Comparison of ENCODE assay signal across 9 mouse cellular contexts in the genomic region with DNA sequence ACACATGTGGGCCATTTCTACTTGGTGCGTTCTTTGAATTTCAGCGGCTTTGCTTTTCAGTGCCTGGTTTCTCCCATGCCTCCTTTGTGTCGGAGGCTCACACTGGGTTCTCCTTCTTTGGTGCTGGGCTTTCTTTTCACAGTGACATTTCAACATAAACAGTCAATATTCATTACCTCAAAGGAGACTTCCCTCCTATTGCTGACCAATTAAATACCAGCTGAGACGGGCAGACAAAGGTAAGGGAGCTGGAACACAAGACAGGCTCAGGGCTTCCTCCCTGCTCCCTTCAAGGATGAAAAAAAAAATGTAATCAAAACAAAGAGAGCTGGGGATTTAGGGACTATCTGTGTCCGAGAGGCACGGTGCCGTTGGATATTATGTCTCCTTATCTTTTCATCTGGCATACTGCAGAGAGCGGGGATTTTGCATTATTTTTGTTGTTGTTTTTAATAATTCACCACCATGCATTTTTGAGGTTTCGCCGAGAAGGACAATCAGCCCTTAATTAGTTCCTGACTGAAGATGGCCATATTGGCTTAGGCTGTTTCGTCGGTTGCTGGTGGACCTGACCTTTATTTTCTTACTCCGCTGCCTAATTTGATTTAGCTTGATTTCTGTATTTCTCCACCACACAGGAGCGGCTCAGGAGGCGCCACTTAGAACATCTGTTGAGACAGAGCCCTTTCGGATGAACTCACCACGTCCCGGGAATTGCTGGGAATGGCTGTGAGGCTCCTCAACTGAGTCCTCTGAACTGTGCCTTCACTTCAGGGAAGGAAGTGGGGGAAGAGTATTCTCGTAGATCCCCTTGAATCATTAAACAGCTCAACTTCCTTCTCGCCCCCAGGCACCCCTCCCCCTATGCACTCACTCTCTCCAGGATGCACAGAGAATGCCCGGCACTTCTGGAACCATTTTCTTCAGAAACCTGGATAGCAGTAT.
DNase-seq lines count a peak whose midpoint lies in the region; ATAC-seq and TF ChIP-seq lines count a peak whose summit lies in the region.
"Had no signal": no experiment of that assay in that cellular context is flagged by ENCODE, and none has a peak within 500 bp of the region (broad histone marks: within the 10 kb centered on the region; RNA-seq: fewer than 3 reads in every experiment).

No protein-coding gene starts in this region.

- WGBS in heart, embryonic 10.5 days: 16% methylated on average over 21 of the region's 21 CpGs
- 17% methylated on average over 21 of the region's 21 CpGs for WGBS in heart, adult 2 months
- 4% methylated on average over 21 of the region's 21 CpGs for WGBS in hindbrain, embryonic 12.5 days
- WGBS in midbrain, embryonic 11.5 days: 3% methylated on average over 21 of the region's 21 CpGs

- TF ChIP-seq EP300 in heart, adult 2 months (IDR thresholded peaks at IDR 0.05; ENCODE audit: insufficient read depth, low read depth, low read length): no peak

- peak; percentile 54; the same call in 1 of the 2 replicates for ATAC-seq in hindbrain, embryonic 12.5 days (ENCODE audit: low FRiP score)
- ATAC-seq in midbrain, embryonic 11.5 days (ENCODE audit: low FRiP score): peak; percentile 64

- no peaks in the 10 kb centered on the region for H3K79me2 ChIP-seq in heart, adult 2 months (replicated peaks; ENCODE audit: control insufficient read depth, insufficient read depth, low read length)

- no peaks in the 10 kb centered on the region for H3K36me3 ChIP-seq in heart, embryonic 10.5 days
- H3K36me3 ChIP-seq in heart, adult 2 months (ENCODE audit: control insufficient read depth, insufficient read depth, low read length): no peaks in the 10 kb centered on the region
- no peaks in the 10 kb centered on the region for H3K36me3 ChIP-seq in hindbrain, embryonic 12.5 days
- H3K36me3 ChIP-seq in midbrain, embryonic 11.5 days (ENCODE audit: control insufficient read depth, insufficient read depth, low read length): no peaks in the 10 kb centered on the region

- peak overlapping the region; percentile 53 for H3K4me3 ChIP-seq in heart, embryonic 10.5 days
- H3K4me3 ChIP-seq in heart, adult 2 months: no peak overlapping the region
- H3K4me3 ChIP-seq in bone marrow macrophage, adult 2 months (ENCODE audit: insufficient read depth, low read length): peak overlapping the region; percentile 7; the same call in 1 of the 2 replicates
- peak overlapping the region; percentile 23 for H3K4me3 ChIP-seq in hindbrain, embryonic 12.5 days
- H3K4me3 ChIP-seq in midbrain, embryonic 11.5 days (ENCODE audit: low read depth, low read length): peak overlapping the region; percentile 7
- H3K4me3 ChIP-seq in left cerebral cortex, adult 2 months: no peak overlapping the region
- H3K4me3 ChIP-seq: erythroblast, embryonic 14.5 days had no signal

- H3K27me3 ChIP-seq in heart, embryonic 10.5 days (ENCODE audit: insufficient read depth, poor library complexity, severe bottlenecking): no peaks in the 10 kb centered on the region
- H3K27me3 ChIP-seq in heart, adult 2 months (ENCODE audit: control insufficient read depth, insufficient read depth, low read length): no peaks in the 10 kb centered on the region
- H3K27me3 ChIP-seq in hindbrain, embryonic 12.5 days: peaks cover 27% of the 10 kb centered on the region
- H3K27me3 ChIP-seq in midbrain, embryonic 11.5 days (ENCODE audit: control insufficient read depth, insufficient read depth, low read length): peaks cover 14% of the 10 kb centered on the region

- no peak overlapping the region for H3K9ac ChIP-seq in heart, adult 2 months (ENCODE audit: low read depth, low read length)
- H3K9ac ChIP-seq in hindbrain, embryonic 12.5 days: peak overlapping the region; percentile 50
- peak overlapping the region; percentile 58 for H3K9ac ChIP-seq in midbrain, embryonic 11.5 days (ENCODE audit: low read length)

- H3K9me3 ChIP-seq in heart, embryonic 10.5 days: no peaks in the 10 kb centered on the region
- H3K9me3 ChIP-seq in hindbrain, embryonic 12.5 days (replicated peaks): no peaks in the 10 kb centered on the region
- no peaks in the 10 kb centered on the region for H3K9me3 ChIP-seq in midbrain, embryonic 11.5 days (ENCODE audit: control insufficient read depth, low read length)

- intact Hi-C loops in heart, adult 2 months (cut with DNase I): no loop called here
- intact Hi-C loops in left cerebral cortex, adult 2 months (cut with DNase I): loop anchor here (5.0 kb wide), 1 partner anchor 340 kb away; no protein-coding TSS in a partner anchor

- H3K4me2 ChIP-seq in hindbrain, embryonic 12.5 days (replicated peaks): peak overlapping the region; percentile 47
- peak overlapping the region; percentile 42 for H3K4me2 ChIP-seq in midbrain, embryonic 11.5 days

- no peak overlapping the region for H3K27ac ChIP-seq in heart, embryonic 10.5 days
- no peak overlapping the region for H3K27ac ChIP-seq in heart, adult 2 months
- no peak overlapping the region for H3K27ac ChIP-seq in bone marrow macrophage, adult 2 months (ENCODE audit: insufficient read depth, low read depth, low read length)
- H3K27ac ChIP-seq in hindbrain, embryonic 12.5 days: peak overlapping the region; percentile 69
- H3K27ac ChIP-seq in midbrain, embryonic 11.5 days (ENCODE audit: low read depth, low read length): peak overlapping the region; percentile 51
- H3K27ac ChIP-seq in left cerebral cortex, adult 2 months: no peak overlapping the region

- TF ChIP-seq POLR2A in heart, adult 2 months (IDR thresholded peaks at IDR 0.05; ENCODE audit: insufficient read depth, low read depth, low read length): no peak
- no peak for TF ChIP-seq POLR2A in bone marrow macrophage, adult 2 months (IDR thresholded peaks at IDR 0.05; ENCODE audit: borderline replicate concordance, low read depth, low read length)

- no peaks in the 10 kb centered on the region; the same call in 1 of the 2 replicates for H3K4me1 ChIP-seq in heart, embryonic 10.5 days
- no peaks in the 10 kb centered on the region for H3K4me1 ChIP-seq in heart, adult 2 months (ENCODE audit: control insufficient read depth, insufficient read depth, low read length)
- peaks cover 14% of the 10 kb centered on the region for H3K4me1 ChIP-seq in bone marrow macrophage, adult 2 months (ENCODE audit: control insufficient read depth, insufficient read depth, low read length)
- H3K4me1 ChIP-seq in hindbrain, embryonic 12.5 days: peaks cover 14% of the 10 kb centered on the region
- peaks cover 8% of the 10 kb centered on the region for H3K4me1 ChIP-seq in midbrain, embryonic 11.5 days (ENCODE audit: control insufficient read depth, insufficient read depth, low read length)

- no peak for TF ChIP-seq CTCF in heart, adult 2 months (IDR thresholded peaks at IDR 0.05)
- TF ChIP-seq CTCF in bone marrow macrophage, adult 2 months (IDR thresholded peaks at IDR 0.05; ENCODE audit: low read depth, low read length): no peak
- TF ChIP-seq CTCF in left cerebral cortex, adult 2 months (IDR thresholded peaks at IDR 0.05): no peak

- DNase-seq in heart, embryonic 10.5 days (ENCODE audit: low spot score): no peak
- no peak for DNase-seq in heart, adult 2 months
- peak; percentile 93 for DNase-seq in midbrain, embryonic 11.5 days (ENCODE audit: low spot score, missing footprints)
- no peak for DNase-seq in left cerebral cortex, adult 2 months (ENCODE audit: extremely low spot score in 1 of 2, low spot score in 2 of 2)
- DNase-seq in gastrocnemius, postnatal 25 days: no peak
- no peak for DNase-seq in c-Kit-positive CD71-positive TER-119-positive erythroid progenitor cells, embryonic 14.5 days (ENCODE audit: low spot score)

Comparison
In these comparisons a context has a peak if more than half of its experiments do, and no peak if none do; other contexts are left out.
1. H3K4me3 ChIP-seq: peak in heart, embryonic 10.5 days (single experiment), bone marrow macrophage, adult 2 months (single experiment), hindbrain, embryonic 12.5 days (single experiment) and midbrain, embryonic 11.5 days (single experiment); none in heart, adult 2 months (single experiment) and left cerebral cortex, adult 2 months (single experiment).
2. H3K27ac ChIP-seq: peak in hindbrain, embryonic 12.5 days (single experiment) and midbrain, embryonic 11.5 days (single experiment); none in heart, embryonic 10.5 days (single experiment), heart, adult 2 months (single experiment), bone marrow macrophage, adult 2 months (single experiment) and left cerebral cortex, adult 2 months (single experiment).